Mouse (Mus musculus) ovary, postnatal 10 days (tissue): ENCODE measurements around the gene Tdrd9.
A peak's percentile ranks its signal among the peaks of the same experiment; 100 is the strongest.

Experiments
- DNase-seq: peaks from one replicate; pipeline ENCODE4 v3.0.0; 2022; ENCODE audit warnings: low spot score

Tdrd9 gene

GRCm38 (mm10) chr12:112107685-112108084 is 136.3 kb downstream of the Tdrd9 start:
- no peak for DNase-seq

GRCm38 (mm10) chr12:112108696-112109445 is 137.5 kb downstream of the Tdrd9 start:
- DNase-seq = no peak

GRCm38 (mm10) chr12:112109701-112110100 is 138.3 kb downstream of the Tdrd9 start:
- no peak for DNase-seq

GRCm38 (mm10) chr12:112111323-112111722 is 140.0 kb downstream of the Tdrd9 start:
- no peak for DNase-seq

GRCm38 (mm10) chr12:112112235-112112634 is 140.9 kb downstream of the Tdrd9 start:
- no peak for DNase-seq

- DNase-seq = no peak
Observed at GRCm38 (mm10) chr12:112112686-112113396, 141.5 kb downstream of the Tdrd9 start.

- peak; percentile 74 for DNase-seq
Observed at GRCm38 (mm10) chr12:112113710-112114109, 142.4 kb downstream of the Tdrd9 start.

GRCm38 (mm10) chr12:112117006-112117405 is 145.6 kb downstream of the Tdrd9 start:
- DNase-seq = no peak

GRCm38 (mm10) chr12:112117649-112118048 is 146.3 kb downstream of the Tdrd9 start:
- no peak for DNase-seq
